Mouse (Mus musculus) cerebellum, adult 11 months (tissue): ENCODE measurements at regions not wholly inside any gene's neighbourhood (a gene's known extent, or its start where the extent isn't known, plus 50 kb on each side); places are given as distances from the start of the nearest gene placed in this dataset.

ENCODE experiments used
- DNase-seq: peaks from one replicate; pipeline ENCODE4 v3.0.0; 2022

DNA sequence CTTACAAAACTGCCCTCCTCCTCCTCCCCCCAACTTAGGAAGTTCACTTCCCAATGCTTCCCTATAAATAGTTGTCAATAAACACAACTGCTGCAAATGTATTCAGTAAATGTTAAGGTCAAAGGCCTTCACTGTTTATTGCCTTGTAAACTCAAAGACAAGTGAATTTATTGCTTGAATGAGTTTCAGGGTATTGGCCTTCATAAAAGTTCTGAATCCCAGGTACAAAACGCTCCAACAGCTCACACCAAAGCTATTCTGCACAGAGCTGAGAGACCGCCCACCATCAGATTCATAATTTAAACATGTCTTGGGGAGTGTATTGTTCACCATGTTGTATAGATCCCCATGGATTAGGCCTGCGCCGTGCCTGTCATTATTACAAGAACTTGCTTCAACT is 53.9 kb upstream of the Cdkn3 start:
- no peak for DNase-seq

DNA sequence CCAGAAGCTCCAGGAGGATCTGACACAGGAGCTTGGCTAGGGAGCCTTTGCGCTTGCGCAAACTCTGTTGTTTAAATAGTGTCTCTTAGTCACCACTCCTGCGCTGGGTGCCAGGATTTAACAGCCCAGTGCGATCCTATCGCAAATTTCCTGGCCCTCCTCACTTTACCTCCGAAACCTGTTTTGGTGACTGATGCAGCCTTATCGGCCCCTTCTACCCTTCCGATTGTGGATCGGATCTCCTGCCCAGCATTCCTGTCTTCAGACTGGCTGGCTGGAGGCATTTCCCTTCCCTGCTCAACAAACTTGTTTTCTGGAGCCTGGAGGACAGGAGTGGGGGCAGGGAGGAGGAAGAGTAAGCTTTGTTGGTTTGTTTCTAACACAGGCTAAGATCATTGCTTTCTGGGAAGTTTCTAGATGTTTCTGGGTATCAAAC is 56.0 kb upstream of the Cdkn3 start:
- DNase-seq, result no peak

DNA sequence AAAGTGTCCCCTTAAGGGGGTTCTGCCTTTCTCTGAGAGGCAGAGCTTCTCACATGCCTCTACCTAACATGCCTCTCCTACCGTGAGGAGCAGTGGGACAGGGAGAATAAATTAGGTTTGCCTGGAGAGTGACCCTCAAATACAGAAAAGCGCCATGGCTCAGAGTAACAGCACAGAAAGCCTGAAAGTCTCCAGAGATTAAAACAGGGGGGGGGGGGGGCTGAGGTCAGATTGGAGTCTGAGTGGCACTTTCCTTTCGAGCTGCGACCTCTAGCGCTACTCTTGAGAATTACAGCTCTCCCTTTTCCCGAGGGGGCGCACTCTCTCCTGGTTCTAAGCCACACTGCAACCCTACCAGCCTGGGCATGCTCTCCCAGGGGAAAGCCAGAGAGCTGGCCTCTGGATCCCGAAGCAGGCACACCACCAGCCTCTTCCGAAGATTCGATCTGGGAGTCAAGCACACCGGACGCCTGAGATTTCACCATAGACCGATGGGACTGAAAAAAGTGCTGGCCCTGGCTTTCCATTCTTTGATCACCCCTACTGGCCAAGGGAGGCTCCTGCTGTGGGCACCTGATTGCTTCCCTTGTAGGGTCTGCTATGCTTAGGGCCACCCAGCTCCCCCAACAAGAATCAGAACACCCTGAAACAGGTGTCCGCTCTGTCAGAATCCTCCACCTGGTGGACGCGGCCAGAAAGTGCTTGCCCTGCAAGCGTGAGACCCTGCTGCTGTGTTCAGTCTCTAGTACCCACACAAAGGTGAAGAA is 57.5 kb upstream of the Cdkn3 start:
- no peak for DNase-seq

DNA sequence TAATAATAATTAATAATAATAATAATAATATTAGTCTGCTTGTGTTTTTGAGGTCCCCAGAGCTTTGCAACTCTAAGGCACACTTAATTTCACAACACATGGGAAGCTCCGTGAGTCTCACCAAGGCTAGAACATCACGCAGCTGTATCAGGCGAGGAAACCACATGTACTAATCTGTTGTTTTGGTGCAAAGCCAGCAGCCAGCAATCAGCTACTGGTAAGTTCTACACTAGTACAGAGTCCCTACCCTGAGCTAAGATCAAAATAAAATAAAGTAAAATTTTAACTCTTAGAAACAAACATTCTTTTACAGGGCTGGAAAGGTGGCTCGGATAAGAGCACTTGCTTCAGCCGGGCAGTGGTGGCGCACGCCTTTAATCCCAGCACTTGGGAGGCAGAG is 67.8 kb upstream of the Cdkn3 start:
- DNase-seq, result no peak

DNA sequence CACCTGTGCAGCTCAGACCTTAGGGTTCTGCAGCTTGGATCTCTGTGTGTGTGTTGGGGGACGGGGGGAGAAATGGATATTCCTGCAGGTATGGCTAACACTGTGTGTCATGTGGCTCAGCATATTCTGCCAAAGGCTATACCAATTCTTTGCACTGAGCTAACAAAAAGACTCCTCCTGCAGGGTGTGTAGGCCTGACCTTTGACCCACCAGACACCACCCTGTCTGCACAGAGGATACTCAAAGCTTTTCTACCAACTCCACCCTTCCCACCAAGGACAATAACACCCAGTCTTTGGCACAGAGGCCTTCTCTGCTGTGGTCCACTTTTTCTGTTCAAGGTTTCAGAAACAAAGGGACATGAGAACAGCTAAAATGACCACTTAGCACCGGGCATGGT is 68.3 kb upstream of the Cdkn3 start:
- DNase-seq, result no peak

DNA sequence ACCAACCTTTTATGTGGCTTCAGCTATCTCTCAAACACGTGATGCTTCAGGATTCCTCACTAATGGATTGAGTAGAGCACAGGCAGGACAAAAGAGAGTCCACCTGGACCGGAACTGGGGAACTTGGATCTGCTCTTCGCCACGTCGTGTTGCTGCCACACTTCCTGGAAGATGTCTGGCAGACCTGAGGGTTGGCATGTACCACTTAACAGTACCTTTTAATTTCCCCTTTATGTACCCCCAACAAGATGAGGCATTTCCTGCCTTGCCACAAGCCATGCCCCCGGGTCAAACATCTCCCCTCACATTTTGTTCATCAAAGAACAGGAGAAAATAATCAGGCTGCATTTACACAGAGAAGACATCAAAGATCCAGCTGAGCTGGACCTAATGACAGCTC is 77.6 kb upstream of the Cdkn3 start:
- no peak for DNase-seq

DNA sequence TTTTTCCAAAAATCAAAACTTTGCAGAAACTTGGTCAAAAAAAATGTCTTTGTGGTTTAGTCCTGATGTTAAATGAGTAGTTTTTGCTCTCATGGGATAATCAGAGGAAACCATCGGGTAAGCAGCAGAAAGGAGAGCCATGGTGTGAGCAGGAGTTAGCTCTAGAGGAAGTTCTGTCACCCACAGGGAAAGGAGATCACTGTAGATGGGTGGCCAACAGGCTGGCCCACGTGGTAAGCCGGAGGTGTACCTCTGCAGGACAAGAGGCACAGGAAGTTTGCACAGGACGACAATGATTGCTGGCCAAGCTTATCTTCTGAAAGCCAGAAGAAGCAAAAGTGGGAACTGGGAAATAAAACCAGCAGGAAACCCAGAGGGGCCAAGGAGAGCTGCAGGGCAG is 81.4 kb upstream of the Cdkn3 start:
- no peak for DNase-seq

DNA sequence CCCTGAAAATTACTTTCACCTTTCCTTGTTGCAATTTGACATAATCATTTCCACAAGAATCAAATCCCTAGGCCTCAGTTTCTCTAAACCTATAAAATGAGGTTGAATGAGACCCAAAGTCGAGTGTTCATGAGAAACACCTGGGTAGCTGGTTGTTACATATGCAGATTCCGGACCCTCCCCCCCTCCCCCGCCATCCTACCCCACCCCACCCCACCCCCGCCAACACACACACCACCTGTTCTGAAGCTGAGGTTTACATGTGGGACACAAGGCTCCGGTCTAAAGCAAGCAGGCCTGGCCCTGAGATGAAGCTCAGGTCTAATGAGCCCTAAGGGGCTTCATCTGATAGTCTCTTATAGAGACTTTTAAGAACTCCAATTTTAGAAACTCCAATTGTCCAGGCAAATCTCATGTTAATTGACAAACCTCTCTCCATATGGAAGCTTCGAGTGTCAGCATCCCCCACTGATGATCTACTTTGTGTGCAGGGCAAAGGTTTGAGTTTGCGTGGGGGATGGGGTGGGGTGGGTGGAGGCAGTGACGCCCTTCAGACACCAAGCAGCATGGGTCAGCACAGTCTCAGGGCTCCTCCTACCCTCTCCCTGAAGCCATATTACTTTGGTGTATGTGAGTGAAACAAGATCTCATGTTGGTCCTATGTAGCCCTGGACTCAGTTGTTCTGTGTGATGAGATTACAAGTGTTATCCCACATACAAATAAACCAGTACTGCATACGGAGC is 88.7 kb upstream of the Cdkn3 start:
- no peak for DNase-seq

DNA sequence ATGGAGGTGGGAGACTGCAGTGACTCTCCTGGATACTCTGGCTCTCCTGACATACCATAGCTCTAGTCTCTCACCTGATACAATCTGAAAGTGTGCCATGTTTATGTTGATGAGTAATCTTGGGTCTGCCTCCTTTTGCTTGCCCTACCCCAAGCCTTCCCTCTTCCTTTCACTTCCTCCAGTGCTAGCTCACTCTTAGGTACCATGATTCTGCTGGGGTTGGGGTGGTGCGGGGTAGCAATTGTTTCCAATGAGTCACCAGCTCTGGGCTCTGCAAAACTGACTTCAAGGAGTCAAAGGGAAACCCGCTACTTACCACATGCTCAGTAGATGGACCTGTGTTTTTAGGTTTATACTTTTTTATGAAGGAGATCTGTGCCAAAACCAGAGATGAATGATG is 89.3 kb upstream of the Cdkn3 start:
- DNase-seq, result no peak

DNA sequence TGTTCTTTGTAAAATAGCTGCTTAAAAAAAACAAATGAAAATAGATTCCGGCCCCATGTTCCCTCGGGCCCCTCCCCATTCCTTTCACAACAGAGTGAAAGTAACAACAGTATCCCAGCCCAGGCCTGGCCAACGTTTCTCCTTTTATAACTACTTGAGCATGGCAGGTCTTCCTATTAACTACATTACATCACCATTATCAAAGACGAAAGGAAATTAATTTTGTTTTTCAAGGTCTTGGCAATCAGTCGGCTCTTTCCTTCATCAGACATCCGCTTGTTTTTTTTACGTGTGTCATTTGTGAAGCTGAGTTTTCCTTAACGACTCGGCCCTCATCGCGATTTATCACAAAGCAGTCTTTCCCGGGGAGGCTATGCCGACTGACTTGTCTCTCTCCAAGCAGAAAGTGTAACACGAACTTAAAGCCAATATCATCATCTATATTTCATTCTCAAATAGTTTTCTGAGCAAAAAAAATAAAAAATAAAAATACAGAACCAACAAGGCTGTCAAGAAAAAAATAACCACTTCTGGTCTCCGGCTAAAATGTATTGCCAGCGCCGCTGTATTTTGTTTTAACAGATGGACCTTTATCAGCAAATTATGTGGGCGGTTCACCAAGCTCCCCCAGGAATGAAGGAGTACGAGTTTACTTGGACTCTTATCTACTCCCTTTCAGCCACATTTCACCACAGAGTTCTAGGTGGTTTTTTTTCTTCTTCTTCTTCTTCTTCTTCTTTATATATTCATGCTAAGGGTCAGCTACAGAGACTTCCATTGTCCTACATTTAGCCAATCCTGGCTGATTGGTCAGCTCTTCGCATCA is 89.9 kb upstream of the Cdkn3 start:
- no peak for DNase-seq

DNA sequence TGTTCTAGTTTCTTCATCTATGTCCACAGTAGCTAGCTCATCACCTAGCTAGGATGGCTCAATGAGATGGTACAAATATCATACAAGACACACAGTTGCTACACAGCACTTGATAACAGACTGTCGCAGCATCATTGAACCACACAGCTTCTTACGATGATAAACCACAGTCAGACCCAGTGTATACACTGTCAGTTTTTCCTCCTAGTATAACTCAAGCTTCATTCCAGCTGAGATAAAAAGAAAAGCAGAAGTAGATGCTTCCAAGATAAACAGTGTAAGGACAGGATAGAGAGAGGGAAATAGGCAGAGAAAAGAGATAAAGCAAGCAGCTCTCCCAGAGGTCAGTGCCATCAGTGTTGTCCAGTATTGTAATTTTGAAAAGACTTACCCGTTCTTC is 92.1 kb upstream of the Cdkn3 start:
- no peak for DNase-seq

DNA sequence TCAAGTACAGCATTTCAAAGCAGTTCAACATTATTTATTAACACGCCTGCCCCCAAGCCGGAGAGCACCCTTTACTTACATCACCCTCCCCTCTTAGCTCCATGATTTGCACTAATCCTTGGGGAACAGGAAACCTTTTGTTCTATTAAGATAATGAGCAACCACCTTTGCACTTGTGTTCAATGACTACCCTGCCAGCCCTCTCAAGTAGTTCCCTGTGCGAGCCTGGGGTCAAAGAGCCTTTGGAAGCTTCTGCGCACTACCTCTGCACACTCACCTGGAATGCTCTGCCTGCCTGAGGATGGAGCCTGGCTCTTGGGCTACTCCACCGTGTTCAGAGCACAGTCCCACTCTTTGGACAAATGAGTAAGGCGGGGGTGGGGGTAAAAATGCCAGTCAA is 96.0 kb upstream of the Cdkn3 start:
- DNase-seq, result no peak

DNA sequence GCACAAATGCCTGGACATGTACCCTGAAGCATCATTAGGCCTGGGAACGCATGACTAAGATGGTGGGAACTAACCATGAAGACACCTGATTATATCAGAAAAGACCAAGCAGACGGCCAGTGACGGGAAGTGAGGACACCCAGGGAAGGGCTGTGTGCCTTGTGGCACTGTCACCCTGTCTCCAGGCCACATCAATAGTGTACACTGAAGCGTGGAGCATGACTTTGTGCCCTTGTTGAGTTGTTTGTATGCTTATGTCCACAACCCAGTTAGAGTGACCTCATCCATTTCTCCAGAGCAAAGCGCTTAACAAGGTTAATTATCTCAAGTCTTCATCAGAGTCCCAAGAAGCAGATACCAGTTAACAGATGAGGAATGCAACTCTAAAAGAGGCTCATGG is 96.8 kb upstream of the Cdkn3 start:
- no peak for DNase-seq

DNA sequence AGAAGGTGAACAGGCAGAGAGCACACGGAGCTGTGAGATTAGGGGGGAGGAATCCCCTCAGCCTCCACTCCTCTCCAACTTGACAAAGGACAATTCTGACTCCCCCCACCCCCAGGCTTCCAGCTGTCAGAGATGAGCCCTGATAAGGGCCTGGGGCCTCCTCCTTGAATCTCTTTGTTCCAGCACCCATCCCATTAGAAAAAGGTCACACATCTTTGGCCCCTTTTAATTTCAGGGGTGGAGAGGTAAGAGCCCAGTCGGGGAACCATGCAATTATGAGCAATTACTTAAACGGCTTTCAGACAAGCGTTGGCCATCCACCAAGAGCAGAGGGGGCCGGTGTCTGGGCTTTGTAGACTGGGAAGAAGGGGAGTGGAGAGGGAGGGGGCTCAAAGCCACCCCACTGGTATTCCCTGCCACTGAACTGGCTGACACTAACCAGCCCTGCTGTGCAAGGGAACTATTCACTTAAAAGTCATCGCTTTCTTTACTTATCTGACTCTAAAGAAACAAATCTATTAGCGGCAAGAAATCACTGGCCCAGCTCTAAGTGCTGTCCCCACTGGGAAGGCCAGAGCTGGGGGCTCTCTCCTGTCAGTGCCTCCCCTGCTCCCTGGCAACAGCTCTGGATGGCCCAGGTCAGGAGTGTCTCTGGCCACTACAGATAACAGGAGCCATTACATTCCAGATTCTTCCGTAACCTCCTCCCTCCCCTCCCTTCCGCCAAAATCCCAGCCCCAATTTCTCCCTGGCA is 98.4 kb upstream of the Cdkn3 start:
- DNase-seq, result no peak

DNA sequence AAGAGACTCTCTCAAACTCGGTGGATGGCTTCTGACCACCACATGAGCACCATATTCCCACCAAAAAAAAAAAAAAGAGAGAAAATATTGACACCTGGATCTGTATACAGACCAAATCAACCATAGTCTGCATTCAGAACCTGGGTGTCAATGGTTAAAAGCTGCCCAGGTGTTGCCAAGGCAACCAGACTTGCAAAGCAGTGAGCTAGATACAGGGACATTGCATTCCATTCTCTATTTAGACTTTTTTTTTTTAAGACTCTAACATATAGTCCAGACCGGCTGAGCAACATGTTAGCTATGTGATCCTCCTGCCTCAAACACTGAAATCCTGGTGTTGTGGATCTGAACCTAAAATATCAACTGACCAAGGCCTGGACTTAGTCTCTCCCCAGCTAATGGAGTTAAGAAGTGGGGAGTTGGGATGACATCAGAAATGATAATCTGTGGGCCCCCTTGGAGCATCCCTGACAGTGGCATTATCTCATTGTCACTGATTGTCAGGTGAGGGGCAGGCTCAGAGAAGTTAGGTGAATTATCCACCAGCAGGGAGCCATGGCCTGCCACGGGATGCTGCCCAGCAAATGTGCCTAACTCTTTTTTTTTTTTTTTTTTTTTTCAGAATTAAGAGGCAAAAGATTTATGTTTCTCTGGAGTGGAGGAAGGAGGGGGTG is 99.1 kb upstream of the Cdkn3 start:
- DNase-seq, result no peak

DNA sequence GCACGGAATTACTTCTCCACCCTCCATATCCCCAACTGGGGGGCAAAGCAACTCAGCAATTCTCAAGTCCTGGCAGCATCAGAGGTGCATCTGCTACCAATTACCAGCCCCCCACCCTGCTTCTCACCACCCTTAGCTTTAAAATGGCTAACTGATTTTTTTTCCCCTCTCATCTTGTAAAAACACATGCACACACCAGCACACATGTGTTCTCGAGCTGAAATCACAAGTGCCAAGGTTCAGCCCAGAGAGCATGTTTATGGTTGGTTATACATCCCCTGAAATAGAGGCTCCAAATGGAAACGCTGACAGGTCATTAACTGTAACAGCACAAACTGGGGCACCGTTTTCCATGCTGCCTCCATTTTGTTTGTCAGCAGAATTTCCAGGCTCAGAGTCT is 101.0 kb upstream of the Cdkn3 start:
- no peak for DNase-seq

DNA sequence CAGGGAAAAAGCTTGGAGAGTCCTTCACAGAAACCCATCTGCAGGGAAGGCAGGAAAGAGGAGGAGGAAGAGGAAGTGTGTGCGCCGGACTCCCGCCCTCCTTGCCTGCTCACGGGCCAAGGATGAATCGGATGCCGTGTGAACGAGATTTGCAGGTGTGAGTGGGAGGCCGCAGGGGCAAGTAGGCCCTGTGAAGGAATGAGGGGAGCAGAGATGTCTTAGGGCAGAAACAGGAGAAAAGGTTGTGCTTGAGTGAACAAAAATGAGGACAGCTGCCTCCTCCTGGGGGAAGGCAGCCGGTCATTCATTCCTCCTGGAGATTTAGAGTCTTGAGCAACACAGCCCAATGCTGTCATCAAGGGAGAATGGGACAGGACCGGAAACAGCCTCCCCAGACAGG is 104.1 kb upstream of the Cdkn3 start:
- DNase-seq, result no peak

DNA sequence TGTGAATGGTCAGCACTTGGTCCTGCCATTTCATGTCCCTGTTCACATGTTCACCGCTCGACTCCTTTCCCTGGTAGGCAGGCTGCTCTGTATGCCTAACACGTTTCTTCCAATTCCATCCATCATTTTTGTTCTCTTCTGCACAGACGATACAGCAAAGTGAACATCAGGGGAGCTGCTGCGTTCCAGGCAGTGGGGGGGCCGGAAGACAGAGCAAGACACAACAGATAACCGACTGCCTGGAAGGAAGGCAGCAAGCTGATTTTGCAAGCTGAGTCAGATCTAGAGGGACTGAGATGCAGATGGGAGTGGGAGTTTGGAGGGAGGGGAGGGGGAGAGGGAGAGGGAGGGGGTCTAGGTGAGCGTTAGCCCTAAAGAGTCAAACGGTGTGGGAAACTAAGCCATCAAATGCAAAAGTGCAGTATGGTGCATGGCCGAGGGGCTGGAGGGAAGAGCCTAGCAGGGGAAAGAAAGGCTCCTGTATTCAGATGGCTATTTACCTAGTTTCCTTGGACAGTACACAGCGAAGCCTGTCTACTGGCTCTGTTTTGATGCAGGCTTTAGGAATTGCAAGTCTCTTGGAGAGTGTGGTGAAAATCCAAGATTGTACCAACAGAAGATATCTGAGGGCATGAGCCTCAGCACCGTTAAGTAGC is 112.9 kb upstream of the Cdkn3 start:
- DNase-seq, result no peak

DNA sequence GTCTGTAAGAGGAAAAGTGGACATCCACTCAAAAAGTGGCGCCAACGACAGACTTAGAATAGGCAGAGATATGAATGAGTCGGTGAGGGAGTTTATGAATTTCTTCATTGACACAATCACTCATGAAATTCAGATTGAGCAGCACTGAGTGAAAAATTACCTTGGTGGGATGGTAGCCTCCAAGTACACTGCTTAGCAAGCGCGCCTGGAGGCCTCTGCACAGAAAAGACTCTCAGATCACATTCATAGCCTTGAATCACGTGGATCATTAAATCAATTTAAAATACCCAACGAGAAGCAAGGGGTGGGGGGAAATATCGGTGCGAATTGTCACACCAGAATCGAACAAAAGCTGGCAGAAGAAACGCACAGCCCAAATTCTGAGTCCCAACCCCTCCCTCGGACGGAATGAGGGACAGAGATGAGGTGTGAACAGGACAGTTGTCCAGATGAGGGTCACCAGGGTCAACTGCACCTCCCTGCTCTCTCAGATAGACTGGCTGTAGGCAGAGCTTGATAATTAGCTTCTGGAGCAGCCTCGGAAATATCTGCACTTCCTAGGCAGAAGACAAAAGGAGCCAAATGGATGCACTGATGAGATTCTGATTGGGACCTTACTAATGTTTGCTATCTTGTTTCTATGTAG is 113.5 kb upstream of the Cdkn3 start:
- DNase-seq, result no peak

DNA sequence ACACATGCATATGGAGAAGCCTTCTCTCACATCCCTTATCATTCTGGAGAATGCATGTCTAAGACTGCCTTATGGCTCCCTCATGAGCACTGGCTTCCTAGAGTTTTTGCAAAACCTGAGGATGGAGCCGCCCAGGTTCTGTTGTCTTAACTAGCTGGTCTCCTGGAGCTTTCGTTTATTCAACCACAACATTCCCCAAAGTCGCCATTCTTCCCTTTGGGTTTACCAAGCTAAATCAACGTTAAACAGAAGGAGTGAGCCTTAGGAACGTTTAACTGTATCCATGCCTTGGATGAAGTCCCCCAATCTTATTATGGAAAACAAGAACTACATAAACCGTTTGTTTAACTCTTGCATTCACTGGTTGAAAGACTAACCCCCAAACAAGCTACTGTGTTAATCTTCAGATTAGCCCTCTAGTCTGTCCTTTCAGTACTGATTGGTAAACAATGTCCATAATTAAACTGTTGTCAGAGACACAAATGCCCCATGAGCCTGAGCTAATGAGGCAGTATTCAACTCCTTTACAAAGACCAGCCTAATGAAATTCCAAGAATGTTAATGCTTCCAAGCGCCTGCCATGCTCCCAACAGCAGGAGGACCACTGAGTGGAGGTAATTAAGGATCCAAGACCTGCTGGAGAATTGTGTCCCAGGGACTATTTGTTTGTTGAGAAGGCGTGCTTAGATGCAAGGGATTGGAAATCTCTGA is 121.1 kb upstream of the Cdkn3 start:
- DNase-seq, result no peak

DNA sequence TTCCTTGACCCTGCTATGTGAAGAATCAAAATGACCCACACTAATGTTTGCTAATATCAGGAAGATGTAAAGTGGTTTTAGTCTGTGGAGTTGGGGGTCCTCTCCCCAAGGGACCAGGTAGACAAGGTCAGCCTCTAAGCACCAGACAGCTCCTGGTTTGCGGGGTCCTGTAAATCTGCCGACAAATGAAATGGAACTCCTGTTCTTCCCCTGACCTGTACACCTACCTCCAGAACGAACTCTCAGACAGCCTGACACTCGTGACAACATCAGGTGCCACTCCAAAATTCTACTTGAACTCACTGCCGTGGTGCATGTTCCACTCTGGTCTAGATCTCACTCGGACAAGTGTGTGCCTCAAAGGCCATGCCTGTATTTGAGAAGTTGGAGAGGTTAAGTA is 121.8 kb upstream of the Cdkn3 start:
- DNase-seq, result no peak
